Mouse (Mus musculus) stomach, postnatal 0 days (tissue): ENCODE data around the gene Abce1. TPM values are rescaled to one million over a fixed set of nuclear protein-coding genes. Genes with fewer than 3 reads are reported as not detected.

ENCODE experiments used
- ATAC-seq: fragments of 200-750 bp; cut with Nextera tagmentation; 2 replicates; pipeline ENCODE4 v1.8.0; 2017; ENCODE audit not compliant: low FRiP score, low TSS enrichment
- DNase-seq: peaks from one replicate; pipeline ENCODE4 v3.0.0-alpha.2; 2016; ENCODE audit warnings: low spot score
- H3K27ac ChIP-seq: fragments of 300-500 bp; sonication (generic); replicated peaks from 2 replicates; pipeline ENCODE4 v1.5.1; 2014; ENCODE audit warnings: mild to moderate bottlenecking, control low read depth
- H3K27me3 ChIP-seq: fragments of 300-500 bp; sonication (generic); 2 replicates; pipeline ENCODE4 v1.6.1; 2014; ENCODE audit warnings: low read length; ENCODE audit not compliant: control insufficient read depth, insufficient read depth
- H3K36me3 ChIP-seq: fragments of 300-500 bp; sonication (generic); 2 replicates; pipeline ENCODE4 v1.6.1; 2014; ENCODE audit warnings: low read length, mixed read lengths; ENCODE audit not compliant: control insufficient read depth, insufficient read depth
- H3K4me1 ChIP-seq: fragments of 300-500 bp; sonication (generic); replicated peaks from 2 replicates; pipeline ENCODE4 v1.6.1; 2014; ENCODE audit warnings: antibody characterized with exemption; ENCODE audit not compliant: control insufficient read depth, insufficient read depth
- H3K4me2 ChIP-seq: fragments of 300-500 bp; sonication (generic); replicated peaks from 2 replicates; pipeline ENCODE4 v1.6.1; 2014; ENCODE audit warnings: low read depth, mild to moderate bottlenecking, control low read depth, moderate library complexity
- H3K4me3 ChIP-seq: fragments of 300-500 bp; sonication (generic); 2 replicates; pipeline ENCODE4 v1.5.1; 2014; ENCODE audit warnings: low read depth, low read length, control low read depth
- H3K9ac ChIP-seq: fragments of 300-500 bp; sonication (generic); 2 replicates; pipeline ENCODE4 v1.6.1; 2014; ENCODE audit warnings: mild to moderate bottlenecking, low read length, control low read depth, mixed read lengths
- H3K9me3 ChIP-seq: fragments of 300-500 bp; sonication (generic); 2 replicates; pipeline ENCODE4 v1.6.1; 2016; ENCODE audit warnings: low read length; ENCODE audit not compliant: control insufficient read depth
- CTCF ChIP-seq: IDR thresholded peaks from 2 replicates; pipeline ENCODE4 v1.5.1; 2016; ENCODE audit warnings: antibody characterized with exemption, low read depth, mild to moderate bottlenecking, moderate library complexity
- EP300 ChIP-seq: optimal IDR thresholded peaks from 2 replicates; pipeline ENCODE3; 2016; ENCODE audit warnings: antibody characterized with exemption
- WGBS: fragments of 180-500 bp; shearing (Covaris S2); extraction: QIAGEN DNeasy Blood & Tissue Kit; methylation state at CpG from one replicate; pipeline ENCODE4 v1.1.7; 2014; 5-methylcytosine and 5-hydroxymethylcytosine counted together
- polyA plus RNA-seq: library from polyadenylated mRNA; unstranded; fragments of >200 nt; fragmentation: Nextera tagmentation; extraction: Ambion mirVana; gene quantifications from 2 replicates; pipeline ENCODE4 v1.2.1, GENCODE M21; 2015

The Abce1 gene
- polyA plus RNA-seq, result 39.0 and 39.1 TPM in 2 replicates

- TF ChIP-seq CTCF, result no peak
- no peak for TF ChIP-seq EP300
- Histone ChIP-seq H3K27ac (peak within 1 kb of the TSS; percentile 85), H3K4me1 (no peaks in the 10 kb centered on the region), H3K4me3 (peak within 1 kb of the TSS; percentile 95), H3K4me2 (peak within 1 kb of the TSS; percentile 66), H3K36me3 (no peaks in the 10 kb centered on the region), H3K9me3 (no peaks in the 10 kb centered on the region), H3K9ac (peak within 1 kb of the TSS; percentile 83), H3K27me3 (no peaks in the 10 kb centered on the region)
- DNase-seq (peak; percentile 99), ATAC-seq (peak; percentile 99)
- WGBS, result under 1% methylated on average over 73 of the region's 73 CpGs
Measured at GRCm38 (mm10) chr8:79711064-79711961, at the start of gene Abce1, which contains the start of gene Anapc10. Gene Abce1, minus strand, starts transcription at chr8:79711740. Gene Anapc10, plus strand, starts transcription at chr8:79711820.

- 56% methylated on average over 2 of the region's 2 CpGs for WGBS
- TF ChIP-seq EP300 (no peak), CTCF (no peak)
- H3K27me3 ChIP-seq, result no peaks in the 10 kb centered on the region
Measured at GRCm38 (mm10) chr8:79750305-79750704, 38.8 kb upstream of the Abce1 start.

GRCm38 (mm10) chr8:79748591-79748990 lies 37.1 kb upstream of the Abce1 start:
- Histone ChIP-seq H3K4me1 (no peaks in the 10 kb centered on the region), H3K36me3 (no peaks in the 10 kb centered on the region), H3K27me3 (no peaks in the 10 kb centered on the region), H3K4me2 (no peak overlapping the region), H3K27ac (no peak overlapping the region), H3K9ac (no peak overlapping the region), H3K9me3 (no peaks in the 10 kb centered on the region), H3K4me3 (no peak overlapping the region)
- DNase-seq (no peak), ATAC-seq (no peak)
- 58% methylated on average over 4 of the region's 4 CpGs for WGBS
- no peak for TF ChIP-seq CTCF
- no peak for TF ChIP-seq EP300

More at GRCm38 (mm10) chr8:79750305-79750704, 38.8 kb upstream of the Abce1 start:
- no peaks in the 10 kb centered on the region for H3K9me3 ChIP-seq
- no peaks in the 10 kb centered on the region for H3K4me1 ChIP-seq
- H3K9ac ChIP-seq, result no peak overlapping the region
- no peak for ATAC-seq
- no peak overlapping the region for H3K27ac ChIP-seq
- no peak for DNase-seq
- H3K36me3 ChIP-seq, result no peaks in the 10 kb centered on the region
- no peak overlapping the region for H3K4me2 ChIP-seq
- H3K4me3 ChIP-seq, result no peak overlapping the region

DNA sequence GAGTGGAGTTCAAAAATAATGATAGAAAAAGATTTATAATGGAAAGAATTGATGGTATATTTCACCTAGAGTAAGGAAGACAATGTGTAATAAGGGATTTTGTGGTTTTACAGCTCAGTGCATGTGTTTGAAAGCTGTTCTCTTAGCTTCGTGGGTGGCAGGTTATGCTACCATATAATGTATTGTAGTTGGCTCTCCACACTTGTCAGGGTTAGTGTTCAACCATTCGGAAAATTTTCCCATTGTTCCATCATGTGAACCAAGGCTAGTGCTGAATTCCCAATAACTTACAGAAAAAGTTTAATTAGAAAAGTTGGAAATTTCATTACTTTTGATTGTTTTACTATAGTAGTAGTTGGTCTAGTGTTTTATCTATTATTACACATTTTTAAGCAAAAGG lies 36.6 kb upstream of the Abce1 start:
- H3K9ac ChIP-seq, result no peak overlapping the region
- no peak overlapping the region for H3K27ac ChIP-seq
- no peaks in the 10 kb centered on the region for H3K4me1 ChIP-seq
- ATAC-seq (no peak), DNase-seq (no peak)
- H3K27me3 ChIP-seq, result no peaks in the 10 kb centered on the region
- no peak overlapping the region for H3K4me2 ChIP-seq
- no peaks in the 10 kb centered on the region for H3K36me3 ChIP-seq
- no peak overlapping the region for H3K4me3 ChIP-seq
- H3K9me3 ChIP-seq, result no peaks in the 10 kb centered on the region
- TF ChIP-seq CTCF (no peak), EP300 (no peak)
- WGBS, result 63% methylated on average over 2 of the region's 2 CpGs

DNA sequence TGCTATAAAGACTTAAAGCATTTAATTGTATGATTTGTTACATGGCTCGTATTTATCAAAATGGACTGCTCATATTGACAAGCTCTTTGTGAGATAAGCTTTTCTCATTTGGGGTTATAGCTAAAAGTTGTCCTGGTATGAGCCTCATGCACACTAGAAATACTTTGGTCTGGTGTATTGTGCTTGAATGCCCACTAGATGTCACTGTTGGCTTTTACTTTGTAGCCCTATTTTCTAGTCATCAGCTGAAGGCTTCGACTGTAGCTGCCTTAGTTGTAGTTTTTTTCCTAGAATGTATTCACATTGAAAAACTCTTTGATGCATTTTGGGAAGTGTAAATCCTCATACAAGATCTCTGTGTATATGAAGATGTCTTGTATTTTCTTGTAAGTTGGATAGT lies 22.8 kb upstream of the Abce1 start:
- Histone ChIP-seq H3K4me2 (no peak overlapping the region), H3K27ac (no peak overlapping the region), H3K27me3 (no peaks in the 10 kb centered on the region), H3K9me3 (no peaks in the 10 kb centered on the region), H3K9ac (no peak overlapping the region), H3K36me3 (peaks cover 5% of the 10 kb centered on the region), H3K4me1 (no peaks in the 10 kb centered on the region), H3K4me3 (no peak overlapping the region)
- ATAC-seq, result 0 out of 2 replicates have a peak, but pooled peaks have one; percentile 54
- TF ChIP-seq CTCF, result peak; percentile 91
- no peak for TF ChIP-seq EP300
- no peak for DNase-seq
- 10% methylated on average over 2 of the region's 2 CpGs for WGBS

- WGBS, result 98% methylated on average over 1 of the region's 1 CpGs
- no peak overlapping the region for H3K4me2 ChIP-seq
- no peak overlapping the region for H3K27ac ChIP-seq
- TF ChIP-seq CTCF (peak; percentile 37), EP300 (no peak)
- H3K9me3 ChIP-seq, result no peaks in the 10 kb centered on the region
- no peak overlapping the region for H3K9ac ChIP-seq
- ATAC-seq, result no peak
- H3K27me3 ChIP-seq, result no peaks in the 10 kb centered on the region
- no peak overlapping the region for H3K4me3 ChIP-seq
- no peaks in the 10 kb centered on the region for H3K4me1 ChIP-seq
- DNase-seq, result no peak
- H3K36me3 ChIP-seq, result peaks cover 5% of the 10 kb centered on the region
Measured at GRCm38 (mm10) chr8:79727900-79728299, 16.4 kb upstream of the Abce1 start.
